Mouse (Mus musculus) lung, postnatal 0 days (tissue): ENCODE results near the gene Stat2. TPM values are rescaled to one million over a fixed set of nuclear protein-coding genes. Genes with fewer than 3 reads are reported as not detected.
A peak's percentile ranks its signal among the peaks of the same experiment; 100 is the strongest.
"Not testable (repeated sequence)": the region's sequence is repeated elsewhere in the genome, so short reads cannot be mapped to it uniquely, and the experiment has no call there.

Source experiments
- ATAC-seq: fragments of 200-750 bp; cut with Nextera tagmentation; 2 replicates; pipeline ENCODE4 v1.8.0; 2017; ENCODE audit warnings: moderate library complexity
- DNase-seq: peaks from one replicate; pipeline ENCODE4 v3.0.0-alpha.2; 2016; ENCODE audit warnings: low spot score
- H3K27ac ChIP-seq: fragments of 300-500 bp; sonication (generic); 2 replicates; pipeline ENCODE4 v1.5.1; 2014; ENCODE audit warnings: antibody characterized with exemption, mild to moderate bottlenecking, low read length, mixed read lengths
- H3K27me3 ChIP-seq: fragments of 300-500 bp; sonication (generic); replicated peaks from 2 replicates; pipeline ENCODE4 v1.6.1; 2014; ENCODE audit warnings: low read length, mixed read lengths; ENCODE audit not compliant: insufficient read depth
- H3K36me3 ChIP-seq: fragments of 300-500 bp; sonication (generic); 2 replicates; pipeline ENCODE4 v1.6.1; 2014; ENCODE audit warnings: low read length, mixed read lengths; ENCODE audit not compliant: insufficient read depth
- H3K4me1 ChIP-seq: fragments of 300-500 bp; sonication (generic); 2 replicates; pipeline ENCODE4 v1.6.1; 2014; ENCODE audit warnings: antibody characterized with exemption, low read depth, low read length, mixed read lengths; ENCODE audit not compliant: insufficient read depth
- H3K4me2 ChIP-seq: fragments of 300-500 bp; sonication (generic); replicated peaks from 2 replicates; pipeline ENCODE4 v1.6.1; 2014; ENCODE audit warnings: low read depth, mild to moderate bottlenecking, low read length, moderate library complexity, mixed read lengths
- H3K4me3 ChIP-seq: fragments of 300-500 bp; sonication (generic); 2 replicates; pipeline ENCODE4 v1.5.1; 2014; ENCODE audit warnings: low read depth, low read length
- H3K9ac ChIP-seq: fragments of 300-500 bp; sonication (generic); replicated peaks from 2 replicates; pipeline ENCODE4 v1.6.1; 2014; ENCODE audit warnings: low read depth, mild to moderate bottlenecking
- H3K9me3 ChIP-seq: fragments of 300-500 bp; sonication (generic); 2 replicates; pipeline ENCODE4 v1.6.1; 2016; ENCODE audit warnings: low read length, mixed read lengths
- CTCF ChIP-seq: IDR thresholded peaks from 2 replicates; pipeline ENCODE4 v1.5.1; 2016; ENCODE audit warnings: antibody characterized with exemption, mild to moderate bottlenecking
- EP300 ChIP-seq: IDR thresholded peaks from 2 replicates; pipeline ENCODE4 v1.6.1; 2016; ENCODE audit warnings: antibody characterized with exemption, mild to moderate bottlenecking, control low read depth
- WGBS: fragments of 180-500 bp; shearing (Covaris S2); extraction: QIAGEN DNeasy Blood & Tissue Kit; methylation state at CpG from one replicate; pipeline ENCODE4 v1.1.7; 2014; 5-methylcytosine and 5-hydroxymethylcytosine counted together
- polyA plus RNA-seq: library from polyadenylated mRNA; unstranded; fragments of >200 nt; fragmentation: Nextera tagmentation; extraction: Ambion mirVana; gene quantifications from 2 replicates; pipeline ENCODE4 v1.2.1, GENCODE M21; 2015

Gene Stat2
- polyA plus RNA-seq, 1 experiment from 2014 or later: 11.8 TPM

DNA sequence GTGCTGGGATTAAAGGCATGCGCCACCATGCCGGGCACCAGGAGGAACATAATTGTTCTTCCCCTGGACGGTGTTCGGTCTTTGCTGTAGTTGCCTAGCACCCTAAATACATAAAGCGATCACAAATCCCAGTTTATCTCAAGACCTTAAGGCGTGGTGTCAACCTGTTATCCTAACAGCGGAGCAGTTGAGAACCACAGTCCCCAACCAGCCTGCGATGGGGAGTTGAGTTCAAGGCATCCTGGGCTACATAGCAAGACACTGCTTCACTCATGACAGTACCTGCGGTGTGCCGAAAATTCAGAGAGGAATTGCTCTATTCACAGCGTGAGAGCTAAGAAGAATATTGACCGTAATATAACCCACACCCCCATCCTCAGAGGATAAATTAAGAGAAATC is 51.3 kb downstream of the Stat2 start:
- Histone ChIP-seq H3K27ac (no peak overlapping the region), H3K9ac (no peak overlapping the region)
- no peak for DNase-seq

DNA sequence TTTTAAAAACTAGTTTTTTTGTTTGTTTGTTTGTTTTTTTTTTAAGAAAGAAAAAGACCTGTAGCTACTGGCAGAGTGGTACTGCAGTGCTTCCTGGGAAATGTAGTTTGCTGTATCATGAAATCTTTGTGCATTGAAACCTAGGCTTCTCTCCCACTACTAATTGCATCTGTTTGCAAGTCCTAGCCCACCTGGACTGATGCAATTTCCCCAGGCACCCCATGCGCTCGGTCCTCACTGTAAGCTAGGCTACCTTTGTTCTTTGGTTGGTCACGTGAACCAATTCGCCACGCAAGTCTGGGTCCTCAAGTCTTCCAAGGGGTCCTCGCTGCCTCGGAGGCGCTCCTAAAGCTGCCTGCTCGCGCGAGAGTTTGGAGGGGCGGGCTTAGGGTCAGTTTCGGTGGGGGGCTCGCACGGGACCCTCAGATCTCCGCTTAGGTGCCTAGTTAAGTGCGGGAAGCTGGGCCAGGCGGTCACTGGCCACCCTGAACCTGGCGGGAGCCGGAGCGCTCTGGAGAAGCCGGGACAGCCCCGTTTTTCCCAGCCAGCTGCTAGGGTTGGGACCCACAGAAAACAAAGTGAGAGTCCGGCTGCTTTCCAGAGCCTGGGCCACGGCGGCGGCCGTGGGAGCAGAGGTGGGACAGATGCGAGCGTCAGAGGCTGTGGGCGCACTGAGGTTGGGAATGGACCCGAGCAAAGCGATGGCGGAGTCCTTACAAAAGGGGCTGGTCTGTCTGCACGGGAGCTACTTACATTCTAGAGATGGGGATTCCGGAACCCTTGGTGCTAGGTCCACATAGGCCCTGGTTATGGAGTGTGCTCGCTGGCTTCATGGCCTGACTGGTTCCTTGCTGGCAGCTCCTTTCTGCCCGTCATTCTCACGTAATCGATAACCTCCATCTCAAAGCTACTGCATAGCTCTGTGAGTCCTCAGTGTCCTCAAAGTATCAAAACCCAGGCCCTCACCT is 52.1 kb downstream of the Stat2 start, which contains the start of gene Cnpy2:
Gene Cnpy2 (plus strand): TSS at position 319 of the 968 bp plus-strand sequence.
- Histone ChIP-seq H3K9ac (peak within 1 kb of the TSS; percentile 98), H3K27me3 (no peaks in the 10 kb centered on the region), H3K4me3 (peak within 1 kb of the TSS; percentile 88), H3K27ac (peak within 1 kb of the TSS; percentile 94), H3K4me2 (peak within 1 kb of the TSS; percentile 67), H3K4me1 (peaks cover 8% of the 10 kb centered on the region), H3K9me3 (no peaks in the 10 kb centered on the region), H3K36me3 (peaks cover 21% of the 10 kb centered on the region)
- peak; percentile 93 for DNase-seq
- WGBS: 1% methylated on average over 40 of the region's 40 CpGs
- TF ChIP-seq EP300: peak; percentile 55
- TF ChIP-seq CTCF: no peak
- peak; percentile 94 for ATAC-seq

More for the DNA sequence above, 51.3 kb downstream of the Stat2 start:
- no peak for TF ChIP-seq EP300
- TF ChIP-seq CTCF: no peak
- ATAC-seq: no peak
- Histone ChIP-seq H3K4me3 (peak overlapping the region; percentile 88), H3K4me1 (peaks cover 8% of the 10 kb centered on the region), H3K9me3 (no peaks in the 10 kb centered on the region), H3K27me3 (no peaks in the 10 kb centered on the region), H3K4me2 (peak overlapping the region; percentile 67), H3K36me3 (peaks cover 20% of the 10 kb centered on the region)
- 49% methylated on average over 12 of the region's 12 CpGs for WGBS

- peak overlapping the region; percentile 98 for H3K9ac ChIP-seq
- H3K9me3 ChIP-seq: no peaks in the 10 kb centered on the region
- no peak for ATAC-seq
- TF ChIP-seq CTCF (no peak), EP300 (no peak)
- 0 out of 2 replicates have a peak overlapping the region, but pooled peaks have one; percentile 94 for H3K27ac ChIP-seq
- WGBS: 61% methylated on average over 8 of the region's 8 CpGs
- H3K4me3 ChIP-seq: peak overlapping the region; percentile 88
- H3K27me3 ChIP-seq: no peaks in the 10 kb centered on the region
- H3K4me1 ChIP-seq: peaks cover 8% of the 10 kb centered on the region
- H3K36me3 ChIP-seq: peaks cover 21% of the 10 kb centered on the region; the same call in 1 of the 2 replicates
- no peak for DNase-seq
- peak overlapping the region; percentile 67 for H3K4me2 ChIP-seq
Measured at GRCm38 (mm10) chr10:128323516-128323915, 53.2 kb downstream of the Stat2 start.

GRCm38 (mm10) chr10:128326825-128327224 is 56.5 kb downstream of the Stat2 start:
- no peaks in the 10 kb centered on the region for H3K27me3 ChIP-seq
- no peak overlapping the region for H3K27ac ChIP-seq
- no peak overlapping the region for H3K9ac ChIP-seq
- ATAC-seq (no peak), DNase-seq (no peak)
- peaks cover 10% of the 10 kb centered on the region; the same call in 1 of the 2 replicates for H3K36me3 ChIP-seq
- no peaks in the 10 kb centered on the region for H3K9me3 ChIP-seq
- whole genome bisulfite sequencing: 91% methylated on average over 8 of the region's 8 CpGs
- no peak overlapping the region for H3K4me2 ChIP-seq
- no peak for TF ChIP-seq EP300
- TF ChIP-seq CTCF: no peak
- peaks cover 8% of the 10 kb centered on the region for H3K4me1 ChIP-seq
- no peak overlapping the region for H3K4me3 ChIP-seq

DNA sequence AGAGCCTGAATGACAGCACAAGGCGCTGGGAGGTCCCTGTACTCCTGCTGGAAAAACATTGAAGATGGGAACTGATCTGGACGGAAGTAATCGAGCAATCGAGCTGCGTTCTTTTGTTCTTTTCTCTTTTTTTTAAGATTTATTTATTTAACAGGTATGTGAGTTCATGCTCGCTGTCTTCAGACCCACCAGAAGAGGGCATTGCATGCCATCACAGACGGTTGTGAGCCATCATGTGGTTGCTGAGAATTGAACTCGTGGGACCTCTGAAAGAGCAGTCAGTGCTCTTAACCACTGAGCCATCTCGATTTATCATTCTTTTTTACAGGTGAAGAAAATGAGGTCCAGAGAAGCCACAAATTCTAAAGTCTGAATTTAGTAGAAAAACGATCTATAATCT is 57.3 kb downstream of the Stat2 start:
- Histone ChIP-seq H3K36me3 (peaks cover 10% of the 10 kb centered on the region; the same call in 1 of the 2 replicates), H3K27me3 (no peaks in the 10 kb centered on the region), H3K9ac (no peak overlapping the region), H3K4me1 (peaks cover 8% of the 10 kb centered on the region), H3K4me3 (no peak overlapping the region), H3K9me3 (no peaks in the 10 kb centered on the region), H3K4me2 (no peak overlapping the region), H3K27ac (no peak overlapping the region)
- TF ChIP-seq EP300 (no peak), CTCF (peak; percentile 29; the same call in 1 of the 2 replicates)
- 83% methylated on average over 10 of the region's 10 CpGs for WGBS
- ATAC-seq: no peak
- DNase-seq: no peak

DNA sequence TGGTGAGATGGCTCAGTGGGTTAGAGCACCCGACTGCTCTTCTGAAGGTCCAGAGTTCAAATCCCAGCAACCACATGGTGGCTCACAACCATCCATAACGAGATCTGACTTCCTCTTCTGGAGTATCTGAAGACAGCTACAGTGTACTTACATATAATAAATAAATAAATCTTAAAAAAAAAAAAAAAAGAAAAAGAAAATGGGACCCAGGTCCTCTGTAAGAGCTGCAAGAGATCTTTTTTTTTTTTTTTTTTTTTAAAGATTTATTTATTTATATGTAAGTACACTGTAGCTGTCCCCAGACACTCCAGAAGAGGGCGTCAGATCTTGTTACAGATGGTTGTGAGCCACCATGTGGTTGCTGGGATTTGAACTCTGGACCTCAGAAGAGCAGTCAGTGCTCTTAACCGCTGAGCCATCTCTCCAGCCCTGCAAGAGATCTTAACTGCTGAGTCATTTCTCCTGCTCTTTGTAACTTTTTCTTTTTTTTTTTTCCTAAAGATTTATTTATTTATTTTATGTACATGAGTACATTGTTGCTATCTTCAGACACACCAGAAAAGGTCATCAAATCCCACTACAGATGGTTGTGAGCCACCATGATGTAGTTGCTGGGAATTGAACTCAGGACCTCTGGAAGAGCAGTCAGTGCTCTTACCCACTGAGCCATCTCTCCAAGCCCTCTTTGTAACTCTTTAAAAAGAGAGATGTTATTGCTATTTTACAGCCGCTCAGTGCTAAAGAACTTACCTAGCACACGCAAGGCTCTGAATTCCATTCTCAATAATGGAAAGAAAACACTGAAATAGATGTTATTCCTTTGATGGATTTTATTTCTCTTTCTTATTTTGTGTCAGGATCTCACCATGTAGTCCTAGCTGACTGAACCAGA is 62.2 kb downstream of the Stat2 start:
- WGBS: 76% methylated on average over 5 of the region's 6 CpGs
- not testable (repeated sequence) for H3K27ac ChIP-seq, DNase-seq, H3K9me3 ChIP-seq, H3K36me3 ChIP-seq, H3K4me3 ChIP-seq, H3K4me2 ChIP-seq, ATAC-seq, H3K27me3 ChIP-seq, H3K4me1 ChIP-seq, H3K9ac ChIP-seq
